Mouse (Mus musculus): ENCODE measurements around the gene Polr3g.

- TF ChIP-seq CTCF (IDR thresholded peaks at IDR 0.05) = no peak
- no peak for TF ChIP-seq EP300 (IDR thresholded peaks at IDR 0.05; ENCODE audit: insufficient read depth, low read depth, low read length)
- no peak for TF ChIP-seq POLR2A (IDR thresholded peaks at IDR 0.05; ENCODE audit: insufficient read depth, low read depth, low read length)
Measured at GRCm38 (mm10) chr13:81684258-81684657, 26.6 kb downstream of the Polr3g start.
